Mouse (Mus musculus) CD4-positive, CD25-positive, alpha-beta regulatory T cell, adult 4 months (primary cell): ENCODE measurements at regions not wholly inside any gene's neighbourhood (a gene's known extent, or its start where the extent isn't known, plus 50 kb on each side); places are given as distances from the start of the nearest gene placed in this dataset.
A peak's percentile ranks its signal among the peaks of the same experiment; 100 is the strongest.

Experiments
- ATAC-seq: one replicate; pipeline ENCODE4 v1.8.0; 2017

DNA sequence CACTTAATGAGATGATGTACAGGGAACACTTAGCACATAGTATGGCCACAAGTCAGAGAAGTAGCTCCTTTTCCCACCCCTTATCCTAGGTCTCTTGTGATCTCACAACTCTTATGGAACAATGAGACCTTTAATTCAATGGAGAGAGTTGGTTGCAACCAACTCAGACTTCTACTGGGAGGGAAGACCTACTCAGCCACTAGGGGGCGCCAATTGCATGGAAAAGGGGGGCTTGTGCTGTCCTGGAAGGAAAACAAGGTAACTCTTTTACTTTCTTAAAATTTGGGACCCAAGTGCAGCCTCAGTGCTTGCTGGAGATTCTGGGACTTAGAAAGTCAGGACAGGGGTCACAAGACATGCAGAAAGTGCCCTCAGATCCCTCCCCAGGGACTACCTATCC lies 60.7 kb upstream of the Kcnj15 start:
- peak; percentile 61 for ATAC-seq

DNA sequence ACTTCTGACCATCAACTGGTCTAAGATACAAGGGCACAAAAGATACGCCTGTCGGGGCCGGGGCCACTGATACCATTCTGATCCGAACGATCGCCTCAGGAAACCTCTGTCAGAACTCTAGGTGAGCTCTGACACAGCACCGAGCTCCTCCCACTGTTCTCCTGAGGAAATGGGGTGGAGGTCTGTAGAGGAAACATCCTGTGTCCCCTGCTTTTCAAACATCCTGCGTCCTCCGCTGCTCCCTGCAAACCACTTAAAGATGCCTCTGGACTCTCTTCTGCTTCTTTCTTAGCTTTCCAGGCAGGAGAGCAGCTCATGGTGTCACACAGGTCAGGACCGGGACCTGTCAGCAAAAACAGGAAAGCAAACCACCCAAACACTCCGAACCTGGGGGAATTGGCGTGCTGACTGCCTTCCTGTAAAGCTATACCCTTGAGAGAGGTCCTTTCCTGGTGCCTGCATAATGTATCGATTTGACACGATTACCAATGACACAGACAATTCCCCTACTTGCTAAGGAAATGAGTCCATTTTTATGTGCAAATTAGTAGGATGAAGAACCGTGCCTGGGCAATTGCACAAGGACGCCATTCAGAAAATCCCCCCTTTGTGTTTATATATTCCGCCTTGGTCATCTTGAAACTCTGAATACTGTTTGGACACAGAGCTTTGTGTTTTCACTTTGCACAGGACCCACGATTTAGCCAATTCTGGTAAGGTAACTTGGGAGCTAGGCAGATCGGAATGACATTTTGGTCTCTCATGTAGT lies 58.4 kb upstream of the Kcnj15 start:
- ATAC-seq: peak; percentile 67

DNA sequence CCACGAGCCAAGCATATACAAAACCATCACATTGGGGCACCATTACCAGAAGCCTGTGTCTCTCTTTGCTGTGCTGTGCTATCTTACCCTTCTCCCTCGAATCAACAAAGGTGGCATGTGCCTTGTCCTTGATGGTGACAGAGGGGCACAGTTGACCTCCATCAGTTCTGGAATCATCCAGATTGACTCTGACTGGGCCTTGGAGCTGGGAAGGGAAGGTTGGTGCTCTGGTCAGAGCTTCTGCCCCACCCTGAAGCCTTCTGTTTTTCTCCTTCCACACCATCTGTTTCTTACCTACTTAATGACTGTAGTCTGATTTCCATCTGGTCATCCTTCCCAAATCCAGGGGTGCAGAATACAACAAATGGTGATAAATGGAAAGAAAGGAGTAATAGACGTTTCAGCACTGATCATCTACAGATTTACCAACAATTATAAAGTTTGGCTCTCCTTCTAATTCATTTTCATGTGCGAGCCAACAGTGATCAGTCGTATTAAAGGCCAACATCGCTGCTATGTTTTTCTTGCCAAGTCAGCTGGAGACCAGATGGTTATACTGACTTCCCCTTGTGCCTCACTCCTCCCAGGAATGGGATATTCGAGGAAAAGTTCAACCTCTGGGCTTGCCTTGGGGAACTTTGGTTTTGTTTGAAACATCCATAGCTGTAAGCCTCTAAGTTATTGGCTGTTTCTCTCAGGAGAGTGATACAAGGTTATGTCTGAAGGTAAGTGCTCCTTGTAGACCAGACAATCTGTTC lies 55.1 kb upstream of the Kcnj15 start:
- no peak for ATAC-seq

DNA sequence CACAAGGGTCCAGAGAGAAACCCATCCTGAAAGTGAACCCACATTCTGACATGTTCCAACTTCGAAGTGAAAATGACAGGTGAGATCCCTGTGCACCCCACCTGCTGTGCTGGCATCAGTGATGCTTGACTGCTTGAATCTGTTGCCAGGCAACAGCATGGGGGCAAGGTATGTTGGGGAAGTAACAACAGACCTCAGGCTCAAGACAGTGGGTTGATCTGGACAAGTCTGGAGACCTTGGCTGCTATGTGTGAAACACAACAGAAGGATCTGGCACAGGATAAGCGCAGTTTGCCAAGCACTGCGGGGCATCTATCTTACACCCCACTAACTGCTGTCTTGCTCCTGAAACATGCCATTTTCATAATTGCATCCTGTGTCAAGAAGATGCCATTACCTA lies 54.3 kb upstream of the Kcnj15 start:
- ATAC-seq: no peak

- no peak for ATAC-seq
Measured at GRCm38 (mm10) chr16:95203790-95204189, 53.6 kb upstream of the Kcnj15 start.

- ATAC-seq: no peak
Measured at GRCm38 (mm10) chr16:95204507-95204906, 52.9 kb upstream of the Kcnj15 start.

- no peak for ATAC-seq
Measured at GRCm38 (mm10) chr16:95206445-95206844, 50.9 kb upstream of the Kcnj15 start.

DNA sequence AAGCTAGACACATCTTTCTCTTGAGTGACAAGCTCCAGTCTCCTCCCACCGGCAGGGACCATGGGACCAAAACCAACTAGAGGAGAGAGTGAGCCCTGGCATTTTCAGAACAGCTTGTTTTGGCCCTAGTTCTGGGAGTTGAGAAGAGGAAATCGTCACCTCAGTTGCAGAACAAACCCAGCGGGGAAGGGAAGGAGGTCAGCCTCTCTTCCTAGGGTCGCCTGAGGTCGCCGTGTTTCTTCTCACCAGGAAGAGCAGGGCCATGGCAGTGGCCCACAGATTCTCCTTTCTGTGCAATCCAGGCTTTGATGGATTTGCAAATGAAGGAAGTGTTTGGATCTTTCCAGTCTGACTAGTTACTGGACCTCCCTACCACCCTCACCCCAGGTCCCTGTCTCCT lies 49.8 kb upstream of the Kcnj15 start:
- ATAC-seq: no peak
